16 mouse cellular contexts compared by ENCODE assay signal in genomic region chr9:103408136-103408777, GRCm38 (mm10). TPM values are rescaled to one million over a fixed set of nuclear protein-coding genes. Genes with fewer than 3 reads are reported as not detected.
DNase-seq lines count a peak whose midpoint lies in the region; ATAC-seq and TF ChIP-seq lines count a peak whose summit lies in the region.
"Had no signal": no experiment of that assay in that cellular context is flagged by ENCODE, and none has a peak within 500 bp of the region (broad histone marks: within the 10 kb centered on the region; RNA-seq: fewer than 3 reads in every experiment).

No protein-coding gene starts in this region.

- H3K79me3 ChIP-seq in C2C12 (ENCODE audit: low read depth): no peaks in the 10 kb centered on the region

- no peak overlapping the region for H3K9ac ChIP-seq in intestine, embryonic 14.5 days (ENCODE audit: low read length)
- H3K9ac ChIP-seq in intestine, embryonic 16.5 days (ENCODE audit: low read depth, low read length): no peak overlapping the region
- no peak overlapping the region for H3K9ac ChIP-seq in limb, embryonic 15.5 days
- H3K9ac ChIP-seq in liver, embryonic 11.5 days (ENCODE audit: low read depth, low read length): no peak overlapping the region
- H3K9ac ChIP-seq: liver, postnatal 0 days had no signal

- H3K4me1 ChIP-seq in intestine, embryonic 14.5 days (replicated peaks; ENCODE audit: control insufficient read depth, insufficient read depth, low read length): peaks cover 7% of the 10 kb centered on the region; the same call in 1 of the 2 replicates
- H3K4me1 ChIP-seq in intestine, embryonic 16.5 days (ENCODE audit: control insufficient read depth, insufficient read depth, low read length): peaks cover 10% of the 10 kb centered on the region; the same call in 1 of the 2 replicates
- peaks cover 24% of the 10 kb centered on the region for H3K4me1 ChIP-seq in limb, embryonic 15.5 days
- no peaks in the 10 kb centered on the region for H3K4me1 ChIP-seq in liver, embryonic 11.5 days (replicated peaks; ENCODE audit: control insufficient read depth, insufficient read depth, low read length)

- H3K36me3 ChIP-seq in intestine, embryonic 14.5 days (ENCODE audit: control insufficient read depth, insufficient read depth, low read length): no peaks in the 10 kb centered on the region
- H3K36me3 ChIP-seq in intestine, embryonic 16.5 days (ENCODE audit: control insufficient read depth, insufficient read depth, low read length): no peaks in the 10 kb centered on the region
- H3K36me3 ChIP-seq in C2C12 (ENCODE audit: control insufficient read depth, insufficient read depth): no peaks in the 10 kb centered on the region
- no peaks in the 10 kb centered on the region for H3K36me3 ChIP-seq in limb, embryonic 15.5 days
- H3K36me3 ChIP-seq in liver, embryonic 11.5 days (ENCODE audit: control insufficient read depth, insufficient read depth, low read length): no peaks in the 10 kb centered on the region

- no peaks in the 10 kb centered on the region for H3K27me3 ChIP-seq in intestine, embryonic 14.5 days (replicated peaks; ENCODE audit: control insufficient read depth, insufficient read depth, low read length)
- no peaks in the 10 kb centered on the region for H3K27me3 ChIP-seq in intestine, embryonic 16.5 days (replicated peaks; ENCODE audit: control insufficient read depth, insufficient read depth, low read length)
- no peaks in the 10 kb centered on the region for H3K27me3 ChIP-seq in C2C12 (ENCODE audit: control insufficient read depth, insufficient read depth, insufficient read length)
- H3K27me3 ChIP-seq in limb, embryonic 15.5 days: no peaks in the 10 kb centered on the region
- no peaks in the 10 kb centered on the region for H3K27me3 ChIP-seq in liver, embryonic 11.5 days (replicated peaks; ENCODE audit: control insufficient read depth, insufficient read depth, low read length)
- H3K27me3 ChIP-seq: Patski had no signal

- DNase-seq in intestine, embryonic 14.5 days (ENCODE audit: low spot score): no peak
- peak; percentile 55 for DNase-seq in MN1 (ENCODE audit: low spot score)
- no peak for DNase-seq in liver, embryonic 11.5 days (ENCODE audit: low spot score)
- no peak for DNase-seq in urinary bladder, postnatal 25 days (ENCODE audit: low spot score)
- no peak for DNase-seq in yolk sac, embryonic 10.5 days (ENCODE audit: low spot score)
- DNase-seq: adrenal gland, postnatal 36 days; cerebellum, adult 9-11 months; liver, postnatal 0 days; lung, postnatal 4 days; thymus, postnatal 14 days had no signal

- WGBS in intestine, embryonic 14.5 days: 58% methylated on average over 4 of the region's 4 CpGs
- 50% methylated on average over 4 of the region's 4 CpGs for WGBS in intestine, embryonic 16.5 days
- WGBS in limb, embryonic 15.5 days: 53% methylated on average over 4 of the region's 4 CpGs
- 66% methylated on average over 4 of the region's 4 CpGs for WGBS in liver, embryonic 11.5 days

- no peak overlapping the region for H3ac ChIP-seq in C2C12 (ENCODE audit: control insufficient read depth, insufficient read length, low read depth)

- no peak overlapping the region for H3K4me3 ChIP-seq in intestine, embryonic 14.5 days (ENCODE audit: low read depth, low read length)
- H3K4me3 ChIP-seq in intestine, embryonic 16.5 days (ENCODE audit: low read length): no peak overlapping the region
- H3K4me3 ChIP-seq in C2C12 (ENCODE audit: insufficient read depth, poor library complexity, severe bottlenecking): no peak overlapping the region
- no peak overlapping the region for H3K4me3 ChIP-seq in limb, embryonic 15.5 days
- no peak overlapping the region for H3K4me3 ChIP-seq in liver, embryonic 11.5 days (ENCODE audit: low read depth, low read length)
- H3K4me3 ChIP-seq: layer of hippocampus, adult 2 months had no signal

- H3K9me3 ChIP-seq in intestine, embryonic 14.5 days (ENCODE audit: control insufficient read depth, low read length): no peaks in the 10 kb centered on the region
- H3K9me3 ChIP-seq in intestine, embryonic 16.5 days (ENCODE audit: control insufficient read depth, low read length): no peaks in the 10 kb centered on the region
- no peaks in the 10 kb centered on the region for H3K9me3 ChIP-seq in limb, embryonic 15.5 days
- no peaks in the 10 kb centered on the region for H3K9me3 ChIP-seq in liver, embryonic 11.5 days (ENCODE audit: control insufficient read depth, low read length)

- H3K27ac ChIP-seq in intestine, embryonic 14.5 days (ENCODE audit: low read depth): no peak overlapping the region
- H3K27ac ChIP-seq in intestine, embryonic 16.5 days (ENCODE audit: low read length): no peak overlapping the region
- H3K27ac ChIP-seq in limb, embryonic 15.5 days: peak overlapping the region; percentile 28; the same call in 1 of the 2 replicates
- no peak overlapping the region for H3K27ac ChIP-seq in liver, embryonic 11.5 days (ENCODE audit: low read depth, low read length)
- H3K27ac ChIP-seq: kidney, postnatal 0 days; layer of hippocampus, adult 2 months had no signal

- TF ChIP-seq CTCF in C2C12 (IDR thresholded peaks at IDR 0.05; ENCODE audit: control insufficient read depth, insufficient read depth, insufficient read length): no peak

- 0 out of 2 replicates have a peak, but pooled peaks have one; percentile 12 for ATAC-seq in intestine, embryonic 14.5 days (replicated peaks; ENCODE audit: low FRiP score, low TSS enrichment, low read depth)
- ATAC-seq in intestine, embryonic 16.5 days: no peak
- no peak for ATAC-seq in limb, embryonic 15.5 days (ENCODE audit: insufficient number of reproducible peaks, low FRiP score, low TSS enrichment, low read depth)
- ATAC-seq in liver, embryonic 11.5 days (replicated peaks; ENCODE audit: low FRiP score): no peak
- ATAC-seq: liver, postnatal 0 days; Patski had no signal

- H3K79me2 ChIP-seq in C2C12 (ENCODE audit: control insufficient read depth, insufficient read depth): no peaks in the 10 kb centered on the region

- H3K4me2 ChIP-seq in intestine, embryonic 14.5 days (ENCODE audit: low read length): no peak overlapping the region
- no peak overlapping the region for H3K4me2 ChIP-seq in intestine, embryonic 16.5 days (ENCODE audit: low read depth, low read length)
- no peak overlapping the region for H3K4me2 ChIP-seq in limb, embryonic 15.5 days
- H3K4me2 ChIP-seq in liver, embryonic 11.5 days: no peak overlapping the region

TF ChIP-seq in C2C12, 6 proteins besides CTCF, POLR2A, EP300 and RAD21:
- TF ChIP-seq MYOD1 (IDR thresholded peaks at IDR 0.05; ENCODE audit: control insufficient read depth, insufficient read length, low read depth): peak; percentile 32
- TF ChIP-seq CEBPB (IDR thresholded peaks at IDR 0.05; ENCODE audit: low read depth): no peak

RNA-seq across cellular contexts. Expression of gene Cdv3, which starts 42.6 kb away (rescaled TPM):
- polyA plus RNA-seq in intestine, embryonic 14.5 days (2014; fragmentation: Nextera tagmentation; extraction: Ambion mirVana): 85.0 and 99.1 TPM in 2 replicates
- 83.8 and 89.4 TPM in 2 replicates for polyA plus RNA-seq in intestine, embryonic 16.5 days (2015; fragmentation: Nextera tagmentation; extraction: Ambion mirVana)
- 89.2 TPM for polyA plus RNA-seq in C2C12 (2012; fragmentation: generic; extraction: Trizol)
- polyA plus RNA-seq in limb, embryonic 15.5 days (2015; fragmentation: Nextera tagmentation; extraction: Ambion mirVana): 95.2 and 121 TPM in 2 replicates
- polyA plus RNA-seq in liver, embryonic 11.5 days (2014; fragmentation: Nextera tagmentation; extraction: Ambion mirVana): 123 and 137 TPM in 2 replicates
